Mouse (Mus musculus) forebrain, embryonic 10.5 days (tissue): ENCODE measurements around the gene F2rl2. TPM values are rescaled to one million over a fixed set of nuclear protein-coding genes. Genes with fewer than 3 reads are reported as not detected.
A peak's percentile ranks its signal among the peaks of the same experiment; 100 is the strongest.

ENCODE experiments used
- DNase-seq: peaks from one replicate; pipeline ENCODE4 v3.0.0-alpha.2; 2017; ENCODE audit warnings: low spot score; ENCODE audit errors: extremely low spot score
- H3K27ac ChIP-seq: fragments of 300-500 bp; sonication (generic); 2 replicates; pipeline ENCODE4 v1.5.1; 2016; ENCODE audit warnings: mild to moderate bottlenecking
- H3K27me3 ChIP-seq: fragments of 300-500 bp; sonication (generic); 2 replicates; pipeline ENCODE4 v1.6.1; 2016; ENCODE audit warnings: mild to moderate bottlenecking; ENCODE audit not compliant: poor library complexity, severe bottlenecking
- H3K36me3 ChIP-seq: fragments of 300-500 bp; sonication (generic); replicated peaks from 2 replicates; pipeline ENCODE4 v1.6.1; 2016; ENCODE audit warnings: mild to moderate bottlenecking, moderate library complexity
- H3K4me1 ChIP-seq: fragments of 300-500 bp; sonication (generic); 2 replicates; pipeline ENCODE4 v1.6.1; 2016
- H3K4me3 ChIP-seq: fragments of 300-500 bp; sonication (generic); 2 replicates; pipeline ENCODE4 v1.5.1; 2016; ENCODE audit warnings: mild to moderate bottlenecking, moderate library complexity
- H3K9me3 ChIP-seq: fragments of 300-500 bp; sonication (generic); 2 replicates; pipeline ENCODE4 v1.6.1; 2016; ENCODE audit warnings: mild to moderate bottlenecking, moderate library complexity
- WGBS: fragments of 180-500 bp; shearing (Covaris S2); methylation state at CpG from one replicate; pipeline ENCODE4 v1.1.7; 2016; 5-methylcytosine and 5-hydroxymethylcytosine counted together
- polyA plus RNA-seq: library from polyadenylated mRNA; unstranded; fragments of >200 nt; fragmentation: Nextera tagmentation; extraction: Ambion mirVana; gene quantifications from 2 replicates; pipeline ENCODE4 v1.2.1, GENCODE M21; 2016

F2rl2 gene
- polyA plus RNA-seq, 1 experiment from 2014 or later = 2.2 TPM

DNA sequence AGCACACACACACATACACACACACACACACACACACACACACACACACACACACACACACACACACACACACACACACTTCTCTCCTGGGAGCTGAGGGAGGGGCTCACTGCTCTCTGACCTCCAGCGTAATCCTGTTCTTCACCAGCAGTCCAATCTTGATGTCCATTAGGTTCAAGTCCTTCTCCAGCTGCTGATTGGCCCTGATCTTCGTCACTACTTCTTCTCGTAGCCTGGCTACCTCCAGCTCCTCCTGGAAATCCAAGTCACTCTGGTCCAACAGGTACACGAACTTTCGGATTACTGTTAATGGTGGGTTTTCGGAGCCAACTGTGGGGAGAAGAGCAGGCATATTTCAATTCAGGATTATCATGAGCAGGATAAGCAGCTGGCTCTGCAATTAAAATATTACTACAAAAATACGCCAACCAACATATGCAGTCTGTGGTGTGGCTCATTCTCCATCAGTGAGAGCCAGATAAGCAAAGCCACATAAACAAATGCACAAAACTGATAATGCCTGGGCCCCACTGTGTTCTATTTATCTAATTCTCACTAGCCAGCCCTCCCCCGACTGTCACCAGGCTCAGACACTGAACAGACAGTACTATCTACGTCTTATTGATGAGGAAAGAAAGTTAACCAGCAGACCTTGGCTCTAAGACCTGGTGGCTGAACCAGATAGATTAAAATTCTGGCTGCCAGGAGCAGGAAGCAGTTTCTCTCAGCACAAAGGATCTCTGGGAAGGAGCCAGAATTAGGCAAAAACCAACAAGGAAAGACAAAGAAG is 25.4 kb upstream of the F2rl2 start:
- Histone ChIP-seq H3K27me3 (no peaks in the 10 kb centered on the region), H3K4me3 (no peak overlapping the region), H3K27ac (no peak overlapping the region), H3K9me3 (no peaks in the 10 kb centered on the region), H3K4me1 (peaks cover under 1% of the 10 kb centered on the region; the same call in 1 of the 2 replicates), H3K36me3 (peaks cover 52% of the 10 kb centered on the region)
- 89% methylated on average over 9 of the region's 9 CpGs for WGBS
- DNase-seq = no peak

DNA sequence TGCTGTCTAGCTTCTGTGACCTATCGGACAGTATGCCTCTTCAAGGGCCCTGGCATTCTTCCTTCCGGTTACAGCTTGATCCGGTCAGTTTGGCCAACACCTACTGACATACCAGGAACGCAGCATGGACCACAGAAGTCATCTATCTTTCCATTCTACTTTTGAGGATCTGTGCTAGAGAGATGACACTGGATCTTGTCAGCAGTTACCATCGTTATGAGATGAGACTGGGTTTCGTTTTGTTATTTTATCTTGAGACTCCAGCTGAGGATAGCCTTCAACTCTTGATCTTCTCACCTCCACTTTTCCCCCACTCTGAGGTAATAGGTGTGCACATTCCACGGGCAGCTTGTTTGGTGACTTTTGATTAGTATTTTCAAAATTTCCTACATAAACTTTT is 24.3 kb upstream of the F2rl2 start:
- WGBS = 91% methylated on average over 7 of the region's 7 CpGs
- Histone ChIP-seq H3K27ac (no peak overlapping the region), H3K27me3 (no peaks in the 10 kb centered on the region), H3K36me3 (peaks cover 52% of the 10 kb centered on the region), H3K4me3 (no peak overlapping the region), H3K4me1 (no peaks in the 10 kb centered on the region), H3K9me3 (no peaks in the 10 kb centered on the region)
- no peak for DNase-seq

- Histone ChIP-seq H3K4me3 (no peak overlapping the region), H3K4me1 (no peaks in the 10 kb centered on the region), H3K36me3 (peaks cover 27% of the 10 kb centered on the region), H3K27ac (no peak overlapping the region), H3K27me3 (no peaks in the 10 kb centered on the region), H3K9me3 (no peaks in the 10 kb centered on the region)
- 88% methylated on average over 5 of the region's 5 CpGs for WGBS
- no peak for DNase-seq
These were observed 17.6 kb upstream of the F2rl2 start for GRCm38 (mm10) chr13:95679078-95679477.

GRCm38 (mm10) chr13:95679491-95679941 is 17.1 kb upstream of the F2rl2 start:
- Histone ChIP-seq H3K36me3 (peaks cover 29% of the 10 kb centered on the region), H3K27ac (no peak overlapping the region), H3K4me3 (no peak overlapping the region), H3K4me1 (no peaks in the 10 kb centered on the region), H3K27me3 (no peaks in the 10 kb centered on the region), H3K9me3 (no peaks in the 10 kb centered on the region)
- no peak for DNase-seq
- WGBS = 90% methylated on average over 4 of the region's 4 CpGs

DNA sequence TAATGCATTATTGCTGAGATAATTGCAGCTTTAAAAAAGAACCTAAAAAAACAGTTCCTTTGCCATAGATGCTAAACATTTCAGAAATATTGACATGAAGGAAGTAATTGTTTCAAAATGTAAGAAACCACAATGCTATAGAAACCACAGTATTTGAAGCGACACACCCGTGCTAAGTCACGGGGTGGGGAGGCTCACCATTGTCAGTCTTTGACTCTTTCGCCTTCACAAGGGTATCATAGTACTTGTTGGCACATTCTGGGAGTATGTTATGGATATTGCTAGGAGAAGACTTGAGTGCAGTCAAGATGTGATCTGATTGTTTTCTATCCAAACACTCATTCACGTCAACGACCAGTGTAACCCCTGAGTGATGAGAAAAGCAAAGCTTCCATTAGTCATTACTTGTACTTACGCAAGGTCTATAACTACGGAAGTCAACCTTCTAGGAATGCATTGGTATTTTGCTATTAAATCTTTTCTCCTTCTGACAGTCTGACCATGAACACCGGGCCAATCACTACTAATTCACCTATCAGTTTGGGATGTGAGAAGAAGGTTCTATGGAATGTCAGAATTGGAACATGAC is 11.9 kb upstream of the F2rl2 start:
- Histone ChIP-seq H3K4me3 (no peak overlapping the region), H3K4me1 (no peaks in the 10 kb centered on the region), H3K36me3 (peaks cover 40% of the 10 kb centered on the region), H3K27ac (no peak overlapping the region), H3K9me3 (no peaks in the 10 kb centered on the region), H3K27me3 (no peaks in the 10 kb centered on the region)
- WGBS = 95% methylated on average over 9 of the region's 9 CpGs
- DNase-seq = no peak

- 83% methylated on average over 5 of the region's 5 CpGs for WGBS
- Histone ChIP-seq H3K9me3 (no peaks in the 10 kb centered on the region), H3K27ac (no peak overlapping the region), H3K27me3 (no peaks in the 10 kb centered on the region), H3K4me1 (no peaks in the 10 kb centered on the region), H3K36me3 (peaks cover 40% of the 10 kb centered on the region), H3K4me3 (no peak overlapping the region)
- DNase-seq = no peak
These were observed 10.9 kb upstream of the F2rl2 start for GRCm38 (mm10) chr13:95685736-95686135.

- Histone ChIP-seq H3K27me3 (no peaks in the 10 kb centered on the region), H3K27ac (no peak overlapping the region)
- 88% methylated on average over 1 of the region's 1 CpGs for WGBS
These were observed 8.1 kb upstream of the F2rl2 start for GRCm38 (mm10) chr13:95688576-95688975.

GRCm38 (mm10) chr13:95692201-95692600 is 4.5 kb upstream of the F2rl2 start:
- Histone ChIP-seq H3K4me3 (no peak overlapping the region), H3K27ac (no peak overlapping the region), H3K4me1 (peaks cover 16% of the 10 kb centered on the region), H3K9me3 (no peaks in the 10 kb centered on the region), H3K27me3 (no peaks in the 10 kb centered on the region), H3K36me3 (peaks cover 5% of the 10 kb centered on the region; the same call in 1 of the 2 replicates)
- DNase-seq = no peak
- 88% methylated on average over 8 of the region's 8 CpGs for WGBS

More at GRCm38 (mm10) chr13:95688576-95688975, 8.1 kb upstream of the F2rl2 start:
- Histone ChIP-seq H3K4me3 (no peak overlapping the region), H3K4me1 (0 out of 2 replicates have a peak, but pooled peaks cover 4% of the 10 kb centered on the region), H3K9me3 (no peaks in the 10 kb centered on the region), H3K36me3 (peaks cover 22% of the 10 kb centered on the region)
- no peak for DNase-seq

GRCm38 (mm10) chr13:95696120-95696653 is 466 bp upstream of the F2rl2 start:
- WGBS = 85% methylated on average over 9 of the region's 9 CpGs
- Histone ChIP-seq H3K4me1 (peaks cover 30% of the 10 kb centered on the region), H3K27me3 (no peaks in the 10 kb centered on the region), H3K36me3 (peaks cover 8% of the 10 kb centered on the region), H3K4me3 (no peak overlapping the region), H3K27ac (peak overlapping the region; percentile 51), H3K9me3 (no peaks in the 10 kb centered on the region)
- DNase-seq = no peak

DNA sequence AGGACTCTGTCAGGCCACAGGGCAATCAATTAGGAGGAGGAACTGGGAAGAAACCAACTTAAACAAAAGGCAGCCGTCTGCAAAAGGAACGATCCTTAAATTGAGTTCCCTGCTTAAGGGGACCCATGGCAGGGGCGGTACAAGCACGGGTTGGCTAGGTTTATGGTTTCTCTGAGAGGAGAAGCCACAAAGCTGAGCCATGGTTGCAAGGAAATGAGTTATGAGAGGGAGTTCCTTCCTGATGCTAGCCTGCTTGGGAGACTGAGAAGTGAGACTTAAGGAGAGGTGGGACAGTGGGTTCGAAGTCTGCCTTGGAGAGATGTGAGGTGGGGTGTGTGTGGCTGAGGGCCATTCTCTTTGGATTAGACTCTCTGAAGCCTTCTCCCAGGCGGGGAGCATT is 1.2 kb downstream of the F2rl2 start:
- Histone ChIP-seq H3K27ac (peak overlapping the region; percentile 37; the same call in 1 of the 2 replicates), H3K36me3 (peaks cover 16% of the 10 kb centered on the region), H3K9me3 (no peaks in the 10 kb centered on the region), H3K4me1 (peaks cover 29% of the 10 kb centered on the region), H3K27me3 (no peaks in the 10 kb centered on the region), H3K4me3 (no peak overlapping the region)
- WGBS = 46% methylated on average over 6 of the region's 6 CpGs
- no peak for DNase-seq

DNA sequence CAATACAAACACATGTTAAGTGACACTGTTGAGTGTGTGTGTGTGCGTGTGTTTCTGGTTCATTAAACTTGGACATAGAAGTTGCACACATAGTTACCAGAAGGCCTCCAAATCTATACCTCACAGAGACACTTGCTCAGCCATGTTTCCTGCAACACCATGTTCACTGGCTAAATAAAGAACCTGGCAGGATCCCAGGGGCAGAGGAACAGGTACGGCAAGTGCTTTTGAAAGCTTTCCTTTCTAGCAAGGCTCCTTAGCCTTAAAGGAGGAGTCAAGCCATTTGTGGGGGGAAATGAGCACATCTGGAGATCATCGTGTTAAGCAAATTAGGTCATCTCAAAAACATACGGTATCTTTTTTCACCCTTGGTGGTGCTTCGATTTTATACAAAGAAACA is 6.7 kb downstream of the F2rl2 start:
- DNase-seq = no peak
- WGBS = 82% methylated on average over 5 of the region's 5 CpGs

DNA sequence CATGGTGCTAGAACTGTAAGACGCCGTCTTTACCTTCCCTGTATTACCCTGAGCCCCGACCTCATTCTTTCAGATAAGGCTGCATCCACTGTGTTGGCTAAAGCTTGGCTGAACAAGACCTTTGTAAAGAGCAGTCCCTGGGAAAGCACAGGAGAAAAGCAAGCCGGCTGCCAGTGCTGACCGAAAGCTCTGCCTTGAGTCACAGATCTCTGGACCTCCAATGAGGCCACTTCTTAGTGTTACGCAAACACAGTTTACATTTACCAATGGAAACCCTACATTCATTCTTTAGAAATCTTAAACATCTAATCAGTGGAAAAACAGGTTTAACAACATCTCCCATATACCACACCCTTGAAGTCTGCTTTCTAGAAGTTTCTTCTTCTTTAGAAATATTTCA is 8.9 kb downstream of the F2rl2 start:
- DNase-seq = no peak
- Histone ChIP-seq H3K27me3 (no peaks in the 10 kb centered on the region), H3K9me3 (no peaks in the 10 kb centered on the region), H3K4me3 (no peak overlapping the region), H3K27ac (no peak overlapping the region), H3K36me3 (peaks cover 28% of the 10 kb centered on the region), H3K4me1 (no peaks in the 10 kb centered on the region)
- 94% methylated on average over 6 of the region's 6 CpGs for WGBS

More for the DNA sequence above, 6.7 kb downstream of the F2rl2 start:
- Histone ChIP-seq H3K27me3 (no peaks in the 10 kb centered on the region), H3K9me3 (no peaks in the 10 kb centered on the region), H3K4me1 (peaks cover 3% of the 10 kb centered on the region), H3K27ac (no peak overlapping the region), H3K36me3 (peaks cover 30% of the 10 kb centered on the region), H3K4me3 (no peak overlapping the region)

DNA sequence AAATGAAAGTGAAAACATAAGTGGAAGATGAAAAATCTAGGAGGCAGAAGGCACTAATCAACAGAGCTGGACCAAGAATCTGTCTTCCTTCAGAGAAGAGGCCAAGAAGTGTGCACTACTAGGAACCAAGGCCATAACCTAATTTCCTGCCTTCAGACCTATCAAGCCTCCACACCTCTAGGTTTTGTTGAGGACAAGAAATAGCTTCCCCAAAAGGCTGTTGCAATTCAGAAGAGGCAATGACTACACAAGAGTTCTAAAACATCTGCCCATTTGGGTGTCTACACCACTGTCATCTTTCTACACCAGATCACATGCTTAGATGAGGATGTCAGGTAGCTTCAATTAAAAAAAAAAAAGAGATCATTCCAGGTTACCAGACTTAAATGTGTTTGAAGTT is 15.4 kb downstream of the F2rl2 start:
- no peak for DNase-seq
- Histone ChIP-seq H3K27ac (no peak overlapping the region), H3K9me3 (no peaks in the 10 kb centered on the region), H3K4me1 (no peaks in the 10 kb centered on the region), H3K36me3 (peaks cover 12% of the 10 kb centered on the region; the same call in 1 of the 2 replicates), H3K4me3 (no peak overlapping the region), H3K27me3 (no peaks in the 10 kb centered on the region)
